Mouse (Mus musculus) bone marrow, adult 2 months (tissue): ENCODE data around the gene Ino80e.

Source experiments
- CTCF ChIP-seq: fragments of 200-500 bp; IDR thresholded peaks from 2 replicates; pipeline ENCODE4 v1.5.1; 2011; ENCODE audit warnings: low read length, control low read depth; ENCODE audit not compliant: control insufficient read depth, insufficient read depth
- POLR2A ChIP-seq: fragments of 200-500 bp; IDR thresholded peaks from 2 replicates; pipeline ENCODE4 v1.6.1; 2011; ENCODE audit warnings: low read depth, mild to moderate bottlenecking, control low read depth, low read length, borderline replicate concordance; ENCODE audit not compliant: control insufficient read depth

DNA sequence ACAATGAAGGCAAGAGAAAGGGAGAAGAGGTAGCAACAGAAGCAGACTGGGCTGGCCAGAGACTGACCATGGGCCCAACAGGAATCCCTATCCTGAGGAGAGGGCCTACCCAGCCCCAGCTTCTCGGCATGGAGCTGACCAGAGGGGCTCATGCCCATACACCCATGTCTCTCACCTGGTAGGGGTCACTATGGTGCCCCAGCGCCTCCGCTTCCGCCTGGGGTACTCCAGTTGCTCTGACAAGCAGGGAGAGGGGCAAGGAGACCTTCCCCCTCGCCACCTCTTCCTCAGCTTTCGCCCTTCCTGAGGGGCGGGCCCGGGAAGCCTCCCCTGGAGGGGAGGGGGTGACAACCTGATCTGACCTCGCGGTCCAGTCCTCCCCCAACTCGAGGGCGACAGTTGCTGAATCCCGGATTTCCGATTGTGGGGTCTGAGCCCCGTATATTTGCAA lies 21.6 kb upstream of the Ino80e start:
- no peak for TF ChIP-seq CTCF
- TF ChIP-seq POLR2A: no peak
